Mouse (Mus musculus) limb, embryonic 14.5 days (tissue): ENCODE measurements around the gene Cd44. TPM values are rescaled to one million over a fixed set of nuclear protein-coding genes. Genes with fewer than 3 reads are reported as not detected.

ENCODE experiments used
- ATAC-seq: fragments of 200-750 bp; cut with Nextera tagmentation; 2 replicates; pipeline ENCODE4 v1.8.0; 2017; ENCODE audit warnings: low read depth, moderate number of reproducible peaks, moderate TSS enrichment; ENCODE audit not compliant: low FRiP score
- DNase-seq: peaks from one replicate; pipeline ENCODE4 v3.0.0-alpha.2; 2015; ENCODE audit warnings: low spot score
- H3K27ac ChIP-seq: fragments of 300-500 bp; sonication (generic); replicated peaks from 2 replicates; pipeline ENCODE4 v1.5.1; 2014; ENCODE audit warnings: low read depth, mild to moderate bottlenecking, low read length, moderate library complexity, mixed read lengths
- H3K27me3 ChIP-seq: fragments of 300-500 bp; sonication (generic); 2 replicates; pipeline ENCODE4 v1.6.1; 2014; ENCODE audit warnings: low read length, mixed read lengths; ENCODE audit not compliant: control insufficient read depth, insufficient read depth
- H3K36me3 ChIP-seq: fragments of 300-500 bp; sonication (generic); 2 replicates; pipeline ENCODE4 v1.6.1; 2014; ENCODE audit warnings: mild to moderate bottlenecking, low read length, moderate library complexity, mixed read lengths; ENCODE audit not compliant: control insufficient read depth, insufficient read depth
- H3K4me1 ChIP-seq: fragments of 300-500 bp; sonication (generic); 2 replicates; pipeline ENCODE4 v1.6.1; 2014; ENCODE audit warnings: antibody characterized with exemption, low read length, mixed read lengths; ENCODE audit not compliant: control insufficient read depth, insufficient read depth
- H3K4me2 ChIP-seq: fragments of 300-500 bp; sonication (generic); replicated peaks from 2 replicates; pipeline ENCODE4 v1.6.1; 2014; ENCODE audit warnings: low read depth, mild to moderate bottlenecking, low read length, moderate library complexity; ENCODE audit not compliant: severe bottlenecking
- H3K4me3 ChIP-seq: fragments of 300-500 bp; sonication (generic); replicated peaks from 2 replicates; pipeline ENCODE4 v1.5.1; 2014; ENCODE audit warnings: low read length
- H3K9ac ChIP-seq: fragments of 300-500 bp; sonication (generic); 2 replicates; pipeline ENCODE4 v1.6.1; 2014; ENCODE audit warnings: mild to moderate bottlenecking, low read depth, low read length, moderate library complexity; ENCODE audit not compliant: severe bottlenecking
- H3K9me3 ChIP-seq: fragments of 300-500 bp; sonication (generic); 2 replicates; pipeline ENCODE4 v1.6.1; 2016; ENCODE audit warnings: low read length; ENCODE audit not compliant: control insufficient read depth
- POLR2A ChIP-seq: fragments of 200-500 bp; IDR thresholded peaks from 2 replicates; pipeline ENCODE4 v1.8.0; 2012; ENCODE audit warnings: inconsistent platforms, mild to moderate bottlenecking, moderate library complexity, borderline replicate concordance; ENCODE audit not compliant: insufficient read depth, insufficient read length; ENCODE audit errors: extremely low read depth
- WGBS: fragments of 180-500 bp; shearing (Covaris S2); extraction: QIAGEN DNeasy Blood & Tissue Kit; methylation state at CpG from one replicate; pipeline ENCODE4 v1.1.7; 2014; 5-methylcytosine and 5-hydroxymethylcytosine counted together
- polyA plus RNA-seq, 2 experiments: library from polyadenylated mRNA; depleted of rRNA in 1 of 2; stranded (reverse) in 1 of 2; unstranded in 1 of 2; fragments of >200 nt; fragmentation: Nextera tagmentation in 1 of 2; extraction: Ambion mirVana in 1 of 2; gene quantifications; 2 replicates each; pipeline versions ENCODE4 v1.2.1 to v1.2.3; 2012 to 2014

The Cd44 gene
- polyA plus RNA-seq, 2 experiments: 29.3 to 46.3 TPM

- Histone ChIP-seq H3K9ac (peak overlapping the region; percentile 50), H3K27ac (no peak overlapping the region), H3K4me2 (peak overlapping the region; percentile 85)
Measured at GRCm38 (mm10) chr2:102901828-102902223, 361 bp upstream of the Cd44 start.

GRCm38 (mm10) chr2:102900230-102900721 lies 1.2 kb downstream of the Cd44 start:
- H3K4me1 ChIP-seq: peaks cover 2% of the 10 kb centered on the region; the same call in 1 of the 2 replicates
- DNase-seq (no peak), ATAC-seq (no peak)
- peak overlapping the region; percentile 85 for H3K4me2 ChIP-seq
- peak overlapping the region; percentile 50; the same call in 1 of the 2 replicates for H3K9ac ChIP-seq
- H3K27me3 ChIP-seq: peaks cover 3% of the 10 kb centered on the region; the same call in 1 of the 2 replicates
- peak overlapping the region; percentile 43 for H3K4me3 ChIP-seq
- no peaks in the 10 kb centered on the region for H3K36me3 ChIP-seq
- H3K27ac ChIP-seq: no peak overlapping the region
- 52% methylated on average over 7 of the region's 7 CpGs for WGBS
- no peaks in the 10 kb centered on the region for H3K9me3 ChIP-seq
- no peak for TF ChIP-seq POLR2A

More at GRCm38 (mm10) chr2:102901828-102902223, 361 bp upstream of the Cd44 start:
- TF ChIP-seq POLR2A: no peak
- DNase-seq (no peak), ATAC-seq (no peak)
- H3K4me3 ChIP-seq: peak overlapping the region; percentile 43
- peaks cover 2% of the 10 kb centered on the region; the same call in 1 of the 2 replicates for H3K4me1 ChIP-seq
- no peaks in the 10 kb centered on the region for H3K36me3 ChIP-seq
- WGBS: 10% methylated on average over 3 of the region's 3 CpGs
- no peaks in the 10 kb centered on the region for H3K9me3 ChIP-seq
- H3K27me3 ChIP-seq: peaks cover 3% of the 10 kb centered on the region; the same call in 1 of the 2 replicates

GRCm38 (mm10) chr2:102899238-102899637 lies 2.2 kb downstream of the Cd44 start:
- Histone ChIP-seq H3K4me3 (peak overlapping the region; percentile 43; the same call in 1 of the 2 replicates), H3K4me1 (peaks cover 2% of the 10 kb centered on the region; the same call in 1 of the 2 replicates)

GRCm38 (mm10) chr2:102898585-102898984 lies 2.9 kb downstream of the Cd44 start:
- no peak for TF ChIP-seq POLR2A

More at GRCm38 (mm10) chr2:102899238-102899637, 2.2 kb downstream of the Cd44 start:
- H3K9me3 ChIP-seq: no peaks in the 10 kb centered on the region
- WGBS: 58% methylated on average over 3 of the region's 3 CpGs
- no peak overlapping the region for H3K27ac ChIP-seq
- H3K27me3 ChIP-seq: peaks cover 3% of the 10 kb centered on the region; the same call in 1 of the 2 replicates
- no peak overlapping the region for H3K9ac ChIP-seq
- no peak for TF ChIP-seq POLR2A
- H3K36me3 ChIP-seq: no peaks in the 10 kb centered on the region
- no peak for DNase-seq
- H3K4me2 ChIP-seq: peak overlapping the region; percentile 85
- ATAC-seq: no peak

GRCm38 (mm10) chr2:102896154-102896553 lies 5.3 kb downstream of the Cd44 start:
- no peak overlapping the region for H3K4me2 ChIP-seq
- peaks cover 2% of the 10 kb centered on the region; the same call in 1 of the 2 replicates for H3K4me1 ChIP-seq
- no peak for TF ChIP-seq POLR2A
- 0 out of 2 replicates have a peak, but pooled peaks cover 3% of the 10 kb centered on the region for H3K27me3 ChIP-seq
- no peak overlapping the region for H3K9ac ChIP-seq
- no peak overlapping the region for H3K4me3 ChIP-seq
- WGBS: 78% methylated on average over 8 of the region's 8 CpGs
- no peak for DNase-seq
- H3K9me3 ChIP-seq: no peaks in the 10 kb centered on the region
- no peak overlapping the region for H3K27ac ChIP-seq
- no peaks in the 10 kb centered on the region for H3K36me3 ChIP-seq
- ATAC-seq: no peak

More at GRCm38 (mm10) chr2:102898585-102898984, 2.9 kb downstream of the Cd44 start:
- Histone ChIP-seq H3K4me3 (no peak overlapping the region), H3K36me3 (no peaks in the 10 kb centered on the region), H3K27ac (no peak overlapping the region), H3K27me3 (peaks cover 3% of the 10 kb centered on the region; the same call in 1 of the 2 replicates), H3K4me1 (peaks cover 2% of the 10 kb centered on the region; the same call in 1 of the 2 replicates), H3K9me3 (no peaks in the 10 kb centered on the region), H3K9ac (no peak overlapping the region), H3K4me2 (no peak overlapping the region)
- 75% methylated on average over 3 of the region's 3 CpGs for WGBS
- no peak for ATAC-seq
- no peak for DNase-seq
